Mouse (Mus musculus) kidney, embryonic 14.5 days (tissue): ENCODE measurements around the gene Gm44973. TPM values are rescaled to one million over a fixed set of nuclear protein-coding genes. Genes with fewer than 3 reads are reported as not detected.

ENCODE experiments used
- ATAC-seq: fragments of 200-750 bp; cut with Nextera tagmentation; 2 replicates; pipeline ENCODE4 v1.8.0; 2017; ENCODE audit warnings: moderate number of reproducible peaks, mild to moderate bottlenecking, moderate TSS enrichment, moderate library complexity; ENCODE audit not compliant: low FRiP score, low TSS enrichment
- H3K27ac ChIP-seq: fragments of 300-500 bp; sonication (generic); 2 replicates; pipeline ENCODE4 v1.5.1; 2014; ENCODE audit warnings: low read depth, mild to moderate bottlenecking, low read length, moderate library complexity, mixed read lengths
- H3K27me3 ChIP-seq: fragments of 300-500 bp; sonication (generic); 2 replicates; pipeline ENCODE4 v1.6.1; 2014; ENCODE audit warnings: mild to moderate bottlenecking, low read length; ENCODE audit not compliant: control insufficient read depth, insufficient read depth
- H3K36me3 ChIP-seq: fragments of 300-500 bp; sonication (generic); 2 replicates; pipeline ENCODE4 v1.6.1; 2014; ENCODE audit warnings: low read length, mixed read lengths; ENCODE audit not compliant: control insufficient read depth, insufficient read depth
- H3K4me1 ChIP-seq: fragments of 300-500 bp; sonication (generic); 2 replicates; pipeline ENCODE4 v1.6.1; 2014; ENCODE audit warnings: low read length, mixed read lengths; ENCODE audit not compliant: control insufficient read depth, insufficient read depth
- H3K4me2 ChIP-seq: fragments of 300-500 bp; sonication (generic); replicated peaks from 2 replicates; pipeline ENCODE4 v1.6.1; 2014; ENCODE audit warnings: low read depth, mild to moderate bottlenecking, low read length
- H3K4me3 ChIP-seq: fragments of 300-500 bp; sonication (generic); 2 replicates; pipeline ENCODE4 v1.5.1; 2014; ENCODE audit warnings: mild to moderate bottlenecking, low read length
- H3K9ac ChIP-seq: fragments of 300-500 bp; sonication (generic); 2 replicates; pipeline ENCODE4 v1.6.1; 2014; ENCODE audit warnings: low read depth, mild to moderate bottlenecking, low read length, moderate library complexity
- H3K9me3 ChIP-seq: fragments of 300-500 bp; sonication (generic); 2 replicates; pipeline ENCODE4 v1.6.1; 2016; ENCODE audit warnings: low read length; ENCODE audit not compliant: control insufficient read depth
- WGBS: fragments of 180-500 bp; shearing (Covaris S2); extraction: QIAGEN DNeasy Blood & Tissue Kit; methylation state at CpG from one replicate; pipeline ENCODE4 v1.1.7; 2014; 5-methylcytosine and 5-hydroxymethylcytosine counted together
- polyA plus RNA-seq: library from polyadenylated mRNA; unstranded; fragments of >200 nt; fragmentation: Nextera tagmentation; extraction: Ambion mirVana; gene quantifications from 2 replicates; pipeline ENCODE4 v1.2.1, GENCODE M21; 2014

The Gm44973 gene
- 1.1 and 3.4 TPM in 2 replicates for polyA plus RNA-seq

- peaks cover 28% of the 10 kb centered on the region for H3K36me3 ChIP-seq
- peak within 1 kb of the TSS; percentile 79 for H3K4me3 ChIP-seq
- H3K27ac ChIP-seq: peak within 1 kb of the TSS; percentile 99
- peak; percentile 78 for ATAC-seq
- peaks cover 3% of the 10 kb centered on the region; the same call in 1 of the 2 replicates for H3K4me1 ChIP-seq
- no peaks in the 10 kb centered on the region for H3K9me3 ChIP-seq
- peak within 1 kb of the TSS; percentile 88 for H3K9ac ChIP-seq
- no peaks in the 10 kb centered on the region for H3K27me3 ChIP-seq
- H3K4me2 ChIP-seq: peak within 1 kb of the TSS; percentile 52
- 2% methylated on average over 44 of the region's 76 CpGs for WGBS
Observed at GRCm38 (mm10) chr7:5015118-5016001, at the start of gene Gm44973. Gene Gm44973 (plus strand): TSS chr7:5015496.

- no peak within 1 kb of the TSS for H3K27ac ChIP-seq
- H3K4me3 ChIP-seq: no peak within 1 kb of the TSS
- no peaks in the 10 kb centered on the region for H3K4me1 ChIP-seq
- H3K27me3 ChIP-seq: no peaks in the 10 kb centered on the region; the same call in 1 of the 2 replicates
- H3K36me3 ChIP-seq: no peaks in the 10 kb centered on the region
- no peak for ATAC-seq
- no peak within 1 kb of the TSS for H3K4me2 ChIP-seq
- no peak within 1 kb of the TSS for H3K9ac ChIP-seq
- WGBS: 52% methylated on average over 6 of the region's 6 CpGs
- no peaks in the 10 kb centered on the region for H3K9me3 ChIP-seq
Observed at GRCm38 (mm10) chr7:4971068-4971467, 44.2 kb upstream of the Gm44973 start, which contains the start of gene Sbk3. Gene Sbk3 (minus strand): TSS chr7:4971168.

DNA sequence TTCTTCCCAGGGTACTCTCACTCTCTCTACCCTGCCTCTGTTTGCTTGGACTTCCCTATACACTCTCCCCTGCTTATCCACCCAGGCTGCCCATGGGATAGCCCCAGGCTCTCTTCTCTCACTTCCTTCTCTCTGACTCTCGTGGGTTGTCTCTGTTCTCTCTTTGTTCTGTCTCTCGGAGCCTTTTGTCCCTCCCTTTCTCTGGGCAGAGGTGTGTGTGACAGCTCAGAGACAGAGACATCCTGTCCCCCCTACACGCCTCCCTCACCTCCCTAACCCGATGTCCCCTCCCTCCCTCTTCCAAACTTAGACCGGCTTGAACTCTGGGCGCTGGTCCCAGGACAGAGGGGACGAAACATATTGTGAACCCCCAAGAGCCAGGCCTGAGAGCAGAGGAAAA lies 43.6 kb upstream of the Gm44973 start:
- ATAC-seq: no peak
- no peak overlapping the region for H3K9ac ChIP-seq

GRCm38 (mm10) chr7:4972321-4973047 lies 42.8 kb upstream of the Gm44973 start:
- Histone ChIP-seq H3K27me3 (no peaks in the 10 kb centered on the region), H3K4me3 (no peak overlapping the region), H3K9ac (no peak overlapping the region), H3K9me3 (peaks cover 3% of the 10 kb centered on the region; the same call in 1 of the 2 replicates), H3K27ac (no peak overlapping the region), H3K4me1 (no peaks in the 10 kb centered on the region), H3K4me2 (no peak overlapping the region), H3K36me3 (no peaks in the 10 kb centered on the region)
- no peak for ATAC-seq
- WGBS: 66% methylated on average over 18 of the region's 18 CpGs

More for the DNA sequence above, 43.6 kb upstream of the Gm44973 start:
- Histone ChIP-seq H3K4me2 (no peak overlapping the region), H3K9me3 (peaks cover under 1% of the 10 kb centered on the region; the same call in 1 of the 2 replicates), H3K27ac (no peak overlapping the region), H3K27me3 (no peaks in the 10 kb centered on the region), H3K4me3 (no peak overlapping the region), H3K36me3 (no peaks in the 10 kb centered on the region), H3K4me1 (no peaks in the 10 kb centered on the region)
- WGBS: 15% methylated on average over 7 of the region's 7 CpGs

DNA sequence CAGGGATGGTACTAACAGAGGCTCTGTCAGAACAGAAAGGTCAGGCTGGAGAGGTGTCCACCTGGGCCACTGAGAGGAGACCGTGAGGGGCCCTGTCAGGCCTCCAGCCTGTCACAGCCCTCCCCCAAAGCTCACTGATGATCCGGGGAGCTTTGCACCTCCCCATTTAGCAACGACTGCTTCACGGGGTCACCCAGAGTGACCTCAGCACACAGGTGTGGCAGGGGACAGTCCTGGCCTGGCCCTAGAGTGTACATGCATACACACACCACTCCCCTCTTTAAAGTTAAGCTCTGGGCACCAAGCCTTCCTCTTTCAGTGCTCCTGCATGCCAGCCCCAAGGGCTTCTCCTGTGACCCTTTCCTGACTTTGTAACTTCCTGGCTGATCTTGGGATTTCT lies 39.8 kb upstream of the Gm44973 start:
- WGBS: 47% methylated on average over 4 of the region's 4 CpGs
- Histone ChIP-seq H3K27me3 (no peaks in the 10 kb centered on the region), H3K27ac (no peak overlapping the region), H3K4me2 (no peak overlapping the region), H3K36me3 (no peaks in the 10 kb centered on the region), H3K4me3 (no peak overlapping the region), H3K9ac (no peak overlapping the region), H3K9me3 (peaks cover 3% of the 10 kb centered on the region; the same call in 1 of the 2 replicates), H3K4me1 (no peaks in the 10 kb centered on the region)
- no peak for ATAC-seq

- no peak overlapping the region for H3K4me2 ChIP-seq
- H3K9ac ChIP-seq: no peak overlapping the region
- H3K36me3 ChIP-seq: no peaks in the 10 kb centered on the region
- no peaks in the 10 kb centered on the region for H3K4me1 ChIP-seq
- 92% methylated on average over 7 of the region's 7 CpGs for WGBS
- no peak overlapping the region for H3K27ac ChIP-seq
- H3K27me3 ChIP-seq: no peaks in the 10 kb centered on the region
- H3K4me3 ChIP-seq: no peak overlapping the region
- H3K9me3 ChIP-seq: peaks cover 3% of the 10 kb centered on the region; the same call in 1 of the 2 replicates
- no peak for ATAC-seq
Observed at GRCm38 (mm10) chr7:4976832-4977231, 38.5 kb upstream of the Gm44973 start.

GRCm38 (mm10) chr7:4988250-4988649 lies 27.0 kb upstream of the Gm44973 start:
- no peak overlapping the region for H3K9ac ChIP-seq
- no peak overlapping the region for H3K4me3 ChIP-seq
- WGBS: 64% methylated on average over 2 of the region's 2 CpGs
- H3K27ac ChIP-seq: no peak overlapping the region
- no peak overlapping the region for H3K4me2 ChIP-seq
- H3K36me3 ChIP-seq: peaks cover 11% of the 10 kb centered on the region
- peaks cover 7% of the 10 kb centered on the region; the same call in 1 of the 2 replicates for H3K9me3 ChIP-seq
- no peaks in the 10 kb centered on the region for H3K27me3 ChIP-seq
- H3K4me1 ChIP-seq: no peaks in the 10 kb centered on the region
- ATAC-seq: no peak

- no peak overlapping the region for H3K4me3 ChIP-seq
- WGBS: 41% methylated on average over 53 of the region's 55 CpGs
- no peak overlapping the region for H3K4me2 ChIP-seq
Observed at GRCm38 (mm10) chr7:4993347-4993998, 21.8 kb upstream of the Gm44973 start.

More at GRCm38 (mm10) chr7:4993347-4993998, 21.8 kb upstream of the Gm44973 start:
- H3K9ac ChIP-seq: peak overlapping the region; percentile 18; the same call in 1 of the 2 replicates
- peaks cover 19% of the 10 kb centered on the region for H3K36me3 ChIP-seq
- peaks cover 8% of the 10 kb centered on the region; the same call in 1 of the 2 replicates for H3K27me3 ChIP-seq
- no peak overlapping the region for H3K27ac ChIP-seq
- peaks cover 17% of the 10 kb centered on the region for H3K9me3 ChIP-seq
- peaks cover 13% of the 10 kb centered on the region; the same call in 1 of the 2 replicates for H3K4me1 ChIP-seq
- ATAC-seq: no peak
